Mouse (Mus musculus) embryonic fibroblast, embryonic 13.5 days (primary cell): ENCODE measurements around the gene Serpina10.

ENCODE experiments used
- CTCF ChIP-seq: IDR thresholded peaks from 2 replicates; pipeline ENCODE4 v1.5.1; 2011; ENCODE audit warnings: mild to moderate bottlenecking, control low read depth, low read length, moderate library complexity, borderline replicate concordance; ENCODE audit not compliant: insufficient read depth
- POLR2A ChIP-seq: IDR thresholded peaks from 2 replicates; pipeline ENCODE4 v1.6.1; 2011; ENCODE audit warnings: low read depth, mild to moderate bottlenecking, control low read depth, low read length, moderate library complexity

GRCm38 (mm10) chr12:103656848-103657626 lies 25.8 kb upstream of the Serpina10 start, which contains the start of gene Serpina6:
- TF ChIP-seq POLR2A: no peak
- TF ChIP-seq CTCF: no peak
